Mouse (Mus musculus) stomach, postnatal 0 days (tissue): ENCODE data around the gene Smarcc2.

Experiments used
- CTCF ChIP-seq: IDR thresholded peaks from 2 replicates; pipeline ENCODE4 v1.5.1; 2016; ENCODE audit warnings: antibody characterized with exemption, low read depth, mild to moderate bottlenecking, moderate library complexity
- EP300 ChIP-seq: optimal IDR thresholded peaks from 2 replicates; pipeline ENCODE3; 2016; ENCODE audit warnings: antibody characterized with exemption

GRCm38 (mm10) chr10:128429052-128429451, 30.0 kb upstream of the Smarcc2 start:
- TF ChIP-seq CTCF: no peak
- TF ChIP-seq EP300: no peak
